Mouse (Mus musculus) heart, postnatal 14 days (tissue): ENCODE measurements around the gene Gmnc. TPM values are rescaled to one million over a fixed set of nuclear protein-coding genes. Genes with fewer than 3 reads are reported as not detected.

ENCODE experiments used
- DNase-seq, 2 experiments: peaks; one replicate each; pipeline ENCODE4 v3.0.0; 2021 to 2022
- intact Hi-C: fragments of 180-260 bp; cut with DNase I; formaldehyde crosslinking; loops from one replicate; pipeline ENCODE4 v1.15.1; 2025
- long read RNA-seq, 2 experiments: library from polyadenylated mRNA; stranded (forward); transcript quantifications; one replicate each; pipeline ENCODE4 v2.0.0; 2021
- total RNA-seq, 2 experiments: library from RNA; stranded (reverse); gene quantifications; 2 replicates each; pipeline ENCODE4 v1.2.3; 2021

Gmnc gene
- under 1 TPM; 0.12 to 0.17 TPM for total RNA-seq
- long read RNA-seq, experiment 1 = 0 reads
- long read RNA-seq, experiment 2 = 0 reads

- intact Hi-C loops = no loop called here
Observed at GRCm38 (mm10) chr16:26991477-26992300, at the start of gene Gmnc. Gene Gmnc, minus strand, starts transcription at chr16:26991652.

GRCm38 (mm10) chr16:27027281-27027680, 35.8 kb upstream of the Gmnc start:
- intact Hi-C loops = no loop called here

More at GRCm38 (mm10) chr16:26991477-26992300, at the start of gene Gmnc:
- DNase-seq = no peak

GRCm38 (mm10) chr16:27026226-27026625, 34.8 kb upstream of the Gmnc start:
- intact Hi-C loops = no loop called here
- no peak for DNase-seq

More at GRCm38 (mm10) chr16:27027281-27027680, 35.8 kb upstream of the Gmnc start:
- DNase-seq = no peak

- intact Hi-C loops = no loop called here
- DNase-seq = no peak
Observed at GRCm38 (mm10) chr16:27022746-27023145, 31.3 kb upstream of the Gmnc start.

- no peak for DNase-seq
- intact Hi-C loops = no loop called here
Observed at GRCm38 (mm10) chr16:27017309-27017708, 25.9 kb upstream of the Gmnc start.

GRCm38 (mm10) chr16:27002714-27003113, 11.3 kb upstream of the Gmnc start:
- intact Hi-C loops = no loop called here
- no peak for DNase-seq

GRCm38 (mm10) chr16:26999563-26999962, 8.1 kb upstream of the Gmnc start:
- no peak for DNase-seq
- intact Hi-C loops = no loop called here

- DNase-seq = no peak
- intact Hi-C loops = loop anchor here (10.0 kb wide), 1 partner anchor 465 kb away; no protein-coding TSS in a partner anchor
Observed at GRCm38 (mm10) chr16:26989415-26990315, 1.8 kb downstream of the Gmnc start.

- no peak for DNase-seq
- intact Hi-C loops = loop anchor here (10.0 kb wide), 1 partner anchor 467 kb away; no protein-coding TSS in a partner anchor
Observed at GRCm38 (mm10) chr16:26988188-26988587, 3.3 kb downstream of the Gmnc start.

GRCm38 (mm10) chr16:26985796-26986195, 5.7 kb downstream of the Gmnc start:
- intact Hi-C loops = loop anchor here (10.0 kb wide), 1 partner anchor 469 kb away; no protein-coding TSS in a partner anchor
- DNase-seq = no peak

- intact Hi-C loops = loop anchor here (5.0 to 10.0 kb wide), 2 partner anchors 80 to 473 kb away; no protein-coding TSS in a partner anchor
- DNase-seq = no peak
Observed at GRCm38 (mm10) chr16:26982112-26982511, 9.3 kb downstream of the Gmnc start.

- peak; percentile 21 to 26 for DNase-seq
Observed at GRCm38 (mm10) chr16:26967967-26968366, 23.5 kb downstream of the Gmnc start.

GRCm38 (mm10) chr16:26966830-26967229, 24.6 kb downstream of the Gmnc start:
- intact Hi-C loops = no loop called here
- no peak for DNase-seq

More at GRCm38 (mm10) chr16:26967967-26968366, 23.5 kb downstream of the Gmnc start:
- intact Hi-C loops = no loop called here

GRCm38 (mm10) chr16:26961971-26962370, 29.5 kb downstream of the Gmnc start:
- intact Hi-C loops = no loop called here
- no peak for DNase-seq

- DNase-seq = no peak
- intact Hi-C loops = no loop called here
Observed at GRCm38 (mm10) chr16:26951601-26952000, 39.9 kb downstream of the Gmnc start.

GRCm38 (mm10) chr16:26950209-26950608, 41.2 kb downstream of the Gmnc start:
- no peak for DNase-seq
- intact Hi-C loops = no loop called here

- DNase-seq = no peak
- intact Hi-C loops = loop anchor here (5.0 kb wide), 2 partner anchors 78 to 238 kb away; no protein-coding TSS in a partner anchor
Observed at GRCm38 (mm10) chr16:26903968-26904367, 87.5 kb downstream of the Gmnc start.

- intact Hi-C loops = loop anchor here (5.0 kb wide), 2 partner anchors 81 to 241 kb away; no protein-coding TSS in a partner anchor
- peak; percentile 16 to 33 for DNase-seq
Observed at GRCm38 (mm10) chr16:26901471-26901870, 90.0 kb downstream of the Gmnc start.

GRCm38 (mm10) chr16:26886337-26886736, 105.1 kb downstream of the Gmnc start:
- DNase-seq = no peak

GRCm38 (mm10) chr16:26876885-26877284, 114.6 kb downstream of the Gmnc start:
- intact Hi-C loops = no loop called here
- DNase-seq = no peak

More at GRCm38 (mm10) chr16:26886337-26886736, 105.1 kb downstream of the Gmnc start:
- intact Hi-C loops = no loop called here
